Mouse (Mus musculus) hindbrain, embryonic 11.5 days (tissue): ENCODE results near the gene Bcl2l13. TPM values are rescaled to one million over a fixed set of nuclear protein-coding genes. Genes with fewer than 3 reads are reported as not detected.
A peak's percentile ranks its signal among the peaks of the same experiment; 100 is the strongest.

Experiments used
- ATAC-seq: fragments of 200-750 bp; cut with Nextera tagmentation; 2 replicates; pipeline ENCODE4 v1.8.0; 2017; ENCODE audit warnings: mild to moderate bottlenecking, moderate TSS enrichment, moderate library complexity; ENCODE audit not compliant: low FRiP score
- DNase-seq: peaks from one replicate; pipeline ENCODE4 v3.0.0-alpha.2; 2015; ENCODE audit warnings: low spot score
- H3K27ac ChIP-seq: fragments of 300-500 bp; sonication (generic); 2 replicates; pipeline ENCODE4 v1.5.1; 2014; ENCODE audit warnings: mild to moderate bottlenecking, low read depth, low read length
- H3K27me3 ChIP-seq: fragments of 300-500 bp; sonication (generic); 2 replicates; pipeline ENCODE4 v1.6.1; 2014; ENCODE audit warnings: mild to moderate bottlenecking, low read length, moderate library complexity, mixed read lengths; ENCODE audit not compliant: control insufficient read depth, insufficient read depth
- H3K36me3 ChIP-seq: fragments of 300-500 bp; sonication (generic); 2 replicates; pipeline ENCODE4 v1.6.1; 2014; ENCODE audit warnings: mild to moderate bottlenecking, low read length, moderate library complexity, mixed read lengths; ENCODE audit not compliant: control insufficient read depth, insufficient read depth
- H3K4me1 ChIP-seq: fragments of 300-500 bp; sonication (generic); replicated peaks from 2 replicates; pipeline ENCODE4 v1.6.1; 2014; ENCODE audit warnings: low read length, mixed read lengths; ENCODE audit not compliant: control insufficient read depth, insufficient read depth
- H3K4me2 ChIP-seq: fragments of 300-500 bp; sonication (generic); replicated peaks from 2 replicates; pipeline ENCODE4 v1.6.1; 2014; ENCODE audit warnings: mild to moderate bottlenecking, low read depth, low read length
- H3K4me3 ChIP-seq: fragments of 300-500 bp; sonication (generic); 2 replicates; pipeline ENCODE4 v1.5.1; 2014; ENCODE audit warnings: low read depth, low read length
- H3K9ac ChIP-seq: fragments of 300-500 bp; sonication (generic); 2 replicates; pipeline ENCODE4 v1.6.1; 2014; ENCODE audit warnings: low read depth, low read length
- H3K9me3 ChIP-seq: fragments of 300-500 bp; sonication (generic); 2 replicates; pipeline ENCODE4 v1.6.1; 2016; ENCODE audit warnings: low read length; ENCODE audit not compliant: control insufficient read depth
- WGBS: fragments of 180-500 bp; shearing (Covaris S2); extraction: QIAGEN DNeasy Blood & Tissue Kit; methylation state at CpG from one replicate; pipeline ENCODE4 v1.1.7; 2014; 5-methylcytosine and 5-hydroxymethylcytosine counted together
- polyA plus RNA-seq: library from polyadenylated mRNA; unstranded; fragments of >200 nt; fragmentation: Nextera tagmentation; extraction: Ambion mirVana; gene quantifications from 2 replicates; pipeline ENCODE4 v1.2.1, GENCODE M21; 2014

Bcl2l13 gene
- polyA plus RNA-seq, 1 experiment from 2014 or later, result 31.7 TPM

- H3K27ac ChIP-seq, result no peak overlapping the region
- H3K9me3 ChIP-seq, result no peaks in the 10 kb centered on the region
- H3K27me3 ChIP-seq, result no peaks in the 10 kb centered on the region
- ATAC-seq (no peak), DNase-seq (no peak)
- peak overlapping the region; percentile 79; the same call in 1 of the 2 replicates for H3K9ac ChIP-seq
- H3K4me3 ChIP-seq, result peak overlapping the region; percentile 86
- 58% methylated on average over 5 of the region's 5 CpGs for WGBS
- H3K4me1 ChIP-seq, result no peaks in the 10 kb centered on the region; the same call in 1 of the 2 replicates
- H3K4me2 ChIP-seq, result peak overlapping the region; percentile 55
- peaks cover 15% of the 10 kb centered on the region for H3K36me3 ChIP-seq
Measured at GRCm38 (mm10) chr6:120821715-120822114, 14.3 kb upstream of the Bcl2l13 start.

- peak; percentile 96 for ATAC-seq
- Histone ChIP-seq H3K27me3 (no peaks in the 10 kb centered on the region), H3K4me1 (no peaks in the 10 kb centered on the region; the same call in 1 of the 2 replicates), H3K27ac (peak within 1 kb of the TSS; percentile 72), H3K4me2 (peak within 1 kb of the TSS; percentile 55), H3K9ac (peak within 1 kb of the TSS; percentile 79), H3K4me3 (peak within 1 kb of the TSS; percentile 86), H3K9me3 (no peaks in the 10 kb centered on the region), H3K36me3 (peaks cover 12% of the 10 kb centered on the region)
- under 1% methylated on average over 41 of the region's 41 CpGs for WGBS
- DNase-seq, result peak; percentile 95
Measured at GRCm38 (mm10) chr6:120822307-120822928, 13.6 kb upstream of the Bcl2l13 start, which contains the start of gene Atp6v1e1. TSS of gene Atp6v1e1 (minus strand) at chr6:120822793.

- Histone ChIP-seq H3K36me3 (peaks cover 6% of the 10 kb centered on the region), H3K27me3 (no peaks in the 10 kb centered on the region), H3K27ac (no peak overlapping the region), H3K4me3 (peak overlapping the region; percentile 86), H3K9me3 (no peaks in the 10 kb centered on the region), H3K9ac (no peak overlapping the region), H3K4me1 (no peaks in the 10 kb centered on the region; the same call in 1 of the 2 replicates), H3K4me2 (no peak overlapping the region)
- 76% methylated on average over 10 of the region's 10 CpGs for WGBS
- no peak for DNase-seq
- peak; percentile 47; the same call in 1 of the 2 replicates for ATAC-seq
Measured at GRCm38 (mm10) chr6:120822937-120823614, 12.9 kb upstream of the Bcl2l13 start.

GRCm38 (mm10) chr6:120830056-120830455, 6.0 kb upstream of the Bcl2l13 start:
- Histone ChIP-seq H3K4me2 (no peak overlapping the region), H3K9me3 (no peaks in the 10 kb centered on the region), H3K4me1 (no peaks in the 10 kb centered on the region), H3K4me3 (no peak overlapping the region), H3K27ac (no peak overlapping the region), H3K36me3 (no peaks in the 10 kb centered on the region), H3K27me3 (no peaks in the 10 kb centered on the region), H3K9ac (no peak overlapping the region)
- 65% methylated on average over 1 of the region's 1 CpGs for WGBS
- DNase-seq (no peak), ATAC-seq (no peak)

- Histone ChIP-seq H3K9ac (no peak overlapping the region), H3K4me1 (no peaks in the 10 kb centered on the region), H3K9me3 (no peaks in the 10 kb centered on the region), H3K4me3 (no peak overlapping the region), H3K27me3 (no peaks in the 10 kb centered on the region), H3K4me2 (no peak overlapping the region), H3K36me3 (no peaks in the 10 kb centered on the region), H3K27ac (no peak overlapping the region)
- DNase-seq (no peak), ATAC-seq (no peak)
- WGBS, result 75% methylated on average over 4 of the region's 4 CpGs
Measured at GRCm38 (mm10) chr6:120830866-120831608, 5.0 kb upstream of the Bcl2l13 start.

- DNase-seq, result no peak
- Histone ChIP-seq H3K27me3 (no peaks in the 10 kb centered on the region), H3K9me3 (no peaks in the 10 kb centered on the region), H3K9ac (no peak overlapping the region), H3K27ac (no peak overlapping the region), H3K36me3 (no peaks in the 10 kb centered on the region), H3K4me2 (no peak overlapping the region), H3K4me3 (no peak overlapping the region), H3K4me1 (no peaks in the 10 kb centered on the region)
- 80% methylated on average over 4 of the region's 4 CpGs for WGBS
- no peak for ATAC-seq
Measured at GRCm38 (mm10) chr6:120832097-120832496, 3.9 kb upstream of the Bcl2l13 start.

GRCm38 (mm10) chr6:120834766-120835321, 1.2 kb upstream of the Bcl2l13 start:
- H3K4me3 ChIP-seq, result no peak overlapping the region
- DNase-seq (no peak), ATAC-seq (no peak)

GRCm38 (mm10) chr6:120836389-120837151, 558 bp downstream of the Bcl2l13 start:
- ATAC-seq, result peak; percentile 87
- Histone ChIP-seq H3K9ac (peak overlapping the region; percentile 95), H3K27me3 (no peaks in the 10 kb centered on the region), H3K4me1 (no peaks in the 10 kb centered on the region), H3K4me3 (peak overlapping the region; percentile 91), H3K4me2 (peak overlapping the region; percentile 68), H3K27ac (peak overlapping the region; percentile 94), H3K9me3 (no peaks in the 10 kb centered on the region), H3K36me3 (no peaks in the 10 kb centered on the region)
- 5% methylated on average over 36 of the region's 37 CpGs for WGBS
- no peak for DNase-seq

More at GRCm38 (mm10) chr6:120834766-120835321, 1.2 kb upstream of the Bcl2l13 start:
- Histone ChIP-seq H3K9ac (no peak overlapping the region), H3K27ac (no peak overlapping the region), H3K36me3 (no peaks in the 10 kb centered on the region), H3K4me2 (no peak overlapping the region), H3K27me3 (no peaks in the 10 kb centered on the region), H3K9me3 (no peaks in the 10 kb centered on the region), H3K4me1 (no peaks in the 10 kb centered on the region)
- WGBS, result 89% methylated on average over 4 of the region's 4 CpGs
